Mouse (Mus musculus): Measurements from ENCODE around the gene Taf1c. TPM values are rescaled to one million over a fixed set of nuclear protein-coding genes. Genes with fewer than 3 reads are reported as not detected.
A peak's percentile ranks its signal among the peaks of the same experiment; 100 is the strongest.

Gene Taf1c
- polyA plus RNA-seq, 1 experiment, result 6.3 TPM

GRCm38 (mm10) chr8:119617586-119617985 lies 12.6 kb upstream of the Taf1c start:
- no peak for TF ChIP-seq POLR2A (IDR thresholded peaks at IDR 0.05; ENCODE audit: control insufficient read depth, low read depth, low read length)
- no peak for TF ChIP-seq CTCF (IDR thresholded peaks at IDR 0.05; ENCODE audit: control insufficient read depth, insufficient read depth, insufficient replicate concordance, low read depth, low read length)
- no peaks in the 10 kb centered on the region for H3K27me3 ChIP-seq (ENCODE audit: control insufficient read depth, insufficient read depth, low read length)
- no peak overlapping the region for H3K27ac ChIP-seq (ENCODE audit: control insufficient read depth, insufficient read depth, low read depth, low read length)
- no peaks in the 10 kb centered on the region for H3K36me3 ChIP-seq (ENCODE audit: control insufficient read depth, insufficient read depth, low read length)
- no peak overlapping the region for H3K4me3 ChIP-seq (ENCODE audit: control insufficient read depth, low read depth, low read length)
- H3K4me1 ChIP-seq (ENCODE audit: control insufficient read depth, insufficient read depth, low read length), result peaks cover 7% of the 10 kb centered on the region

- Histone ChIP-seq H3K27me3 (ENCODE audit: control insufficient read depth, insufficient read depth, low read length) (no peaks in the 10 kb centered on the region), H3K4me3 (ENCODE audit: control insufficient read depth, low read depth, low read length) (no peak overlapping the region), H3K4me1 (ENCODE audit: control insufficient read depth, insufficient read depth, low read length) (peaks cover 7% of the 10 kb centered on the region), H3K27ac (ENCODE audit: control insufficient read depth, insufficient read depth, low read depth, low read length) (no peak overlapping the region), H3K36me3 (ENCODE audit: control insufficient read depth, insufficient read depth, low read length) (no peaks in the 10 kb centered on the region)
- TF ChIP-seq POLR2A (IDR thresholded peaks at IDR 0.05; ENCODE audit: control insufficient read depth, low read depth, low read length), result no peak
- no peak for TF ChIP-seq CTCF (IDR thresholded peaks at IDR 0.05; ENCODE audit: control insufficient read depth, insufficient read depth, insufficient replicate concordance, low read depth, low read length)
Observed at GRCm38 (mm10) chr8:119616811-119617210, 11.8 kb upstream of the Taf1c start.

DNA sequence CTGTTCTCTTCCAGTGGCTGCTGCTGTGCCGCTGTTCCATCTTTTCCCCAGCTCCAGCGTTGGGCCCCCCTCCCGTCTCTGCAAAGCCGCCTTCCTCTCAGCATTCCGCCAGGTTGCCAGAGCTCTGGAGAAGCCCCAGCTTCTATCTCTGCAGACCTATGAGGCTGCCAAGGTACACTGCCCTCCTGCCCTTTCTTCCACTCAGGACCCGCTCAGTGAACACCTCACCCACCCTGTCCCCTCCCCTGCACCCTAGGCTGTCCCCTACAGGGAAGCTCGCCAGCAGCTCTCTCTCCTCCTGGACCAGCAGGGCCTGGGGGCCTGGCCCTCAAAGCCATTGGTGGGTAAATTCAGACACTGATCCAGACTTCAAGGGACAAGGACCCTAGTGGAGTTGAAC lies 11.3 kb upstream of the Taf1c start:
- no peak overlapping the region for H3K4me3 ChIP-seq (ENCODE audit: control insufficient read depth, low read depth, low read length)
- no peak overlapping the region for H3K27ac ChIP-seq (ENCODE audit: control insufficient read depth, insufficient read depth, low read depth, low read length)

GRCm38 (mm10) chr8:119615096-119615495 lies 10.1 kb upstream of the Taf1c start:
- Histone ChIP-seq H3K4me1 (ENCODE audit: control insufficient read depth, insufficient read depth, low read length) (peaks cover 7% of the 10 kb centered on the region), H3K36me3 (ENCODE audit: control insufficient read depth, insufficient read depth, low read length) (no peaks in the 10 kb centered on the region), H3K4me3 (ENCODE audit: control insufficient read depth, low read depth, low read length) (no peak overlapping the region), H3K27me3 (ENCODE audit: control insufficient read depth, insufficient read depth, low read length) (no peaks in the 10 kb centered on the region), H3K27ac (ENCODE audit: control insufficient read depth, insufficient read depth, low read depth, low read length) (no peak overlapping the region)
- TF ChIP-seq POLR2A (IDR thresholded peaks at IDR 0.05; ENCODE audit: control insufficient read depth, low read depth, low read length) (no peak), CTCF (IDR thresholded peaks at IDR 0.05; ENCODE audit: control insufficient read depth, insufficient read depth, insufficient replicate concordance, low read depth, low read length) (no peak)

More for the DNA sequence above, 11.3 kb upstream of the Taf1c start:
- TF ChIP-seq CTCF (IDR thresholded peaks at IDR 0.05; ENCODE audit: control insufficient read depth, insufficient read depth, insufficient replicate concordance, low read depth, low read length) (no peak), POLR2A (IDR thresholded peaks at IDR 0.05; ENCODE audit: control insufficient read depth, low read depth, low read length) (no peak)
- no peaks in the 10 kb centered on the region for H3K36me3 ChIP-seq (ENCODE audit: control insufficient read depth, insufficient read depth, low read length)
- H3K4me1 ChIP-seq (ENCODE audit: control insufficient read depth, insufficient read depth, low read length), result peaks cover 7% of the 10 kb centered on the region
- H3K27me3 ChIP-seq (ENCODE audit: control insufficient read depth, insufficient read depth, low read length), result no peaks in the 10 kb centered on the region

GRCm38 (mm10) chr8:119612471-119612870 lies 7.4 kb upstream of the Taf1c start, which contains the start of gene Adad2:
Gene Adad2, plus strand, starts transcription at chr8:119612747.
- TF ChIP-seq POLR2A (IDR thresholded peaks at IDR 0.05; ENCODE audit: control insufficient read depth, low read depth, low read length) (peak; percentile 53; the same call in 1 of the 2 replicates), CTCF (IDR thresholded peaks at IDR 0.05; ENCODE audit: control insufficient read depth, insufficient read depth, insufficient replicate concordance, low read depth, low read length) (no peak)
- Histone ChIP-seq H3K4me1 (ENCODE audit: control insufficient read depth, insufficient read depth, low read length) (peaks cover 7% of the 10 kb centered on the region), H3K27me3 (ENCODE audit: control insufficient read depth, insufficient read depth, low read length) (no peaks in the 10 kb centered on the region), H3K4me3 (ENCODE audit: control insufficient read depth, low read depth, low read length) (peak within 1 kb of the TSS; percentile 85), H3K36me3 (ENCODE audit: control insufficient read depth, insufficient read depth, low read length) (no peaks in the 10 kb centered on the region), H3K27ac (ENCODE audit: control insufficient read depth, insufficient read depth, low read depth, low read length) (peak within 1 kb of the TSS; percentile 88)

GRCm38 (mm10) chr8:119606224-119606623 lies 1.2 kb upstream of the Taf1c start:
- no peak overlapping the region for H3K4me3 ChIP-seq (ENCODE audit: control insufficient read depth, low read depth, low read length)
- TF ChIP-seq CTCF (IDR thresholded peaks at IDR 0.05; ENCODE audit: control insufficient read depth, insufficient read depth, insufficient replicate concordance, low read depth, low read length) (no peak), POLR2A (IDR thresholded peaks at IDR 0.05; ENCODE audit: control insufficient read depth, low read depth, low read length) (no peak)
- peaks cover 11% of the 10 kb centered on the region for H3K4me1 ChIP-seq (ENCODE audit: control insufficient read depth, insufficient read depth, low read length)
- H3K27me3 ChIP-seq (ENCODE audit: control insufficient read depth, insufficient read depth, low read length), result no peaks in the 10 kb centered on the region
- no peaks in the 10 kb centered on the region for H3K36me3 ChIP-seq (ENCODE audit: control insufficient read depth, insufficient read depth, low read length)
- no peak overlapping the region for H3K27ac ChIP-seq (ENCODE audit: control insufficient read depth, insufficient read depth, low read depth, low read length)

GRCm38 (mm10) chr8:119604398-119604803 lies 621 bp downstream of the Taf1c start:
- TF ChIP-seq POLR2A (IDR thresholded peaks at IDR 0.05; ENCODE audit: control insufficient read depth, low read depth, low read length) (no peak; the same call in 1 of the 2 replicates), CTCF (IDR thresholded peaks at IDR 0.05; ENCODE audit: control insufficient read depth, insufficient read depth, insufficient replicate concordance, low read depth, low read length) (no peak)
- Histone ChIP-seq H3K27ac (ENCODE audit: control insufficient read depth, insufficient read depth, low read depth, low read length) (peak overlapping the region; percentile 87), H3K36me3 (ENCODE audit: control insufficient read depth, insufficient read depth, low read length) (no peaks in the 10 kb centered on the region), H3K4me3 (ENCODE audit: control insufficient read depth, low read depth, low read length) (peak overlapping the region; percentile 96), H3K27me3 (ENCODE audit: control insufficient read depth, insufficient read depth, low read length) (no peaks in the 10 kb centered on the region), H3K4me1 (ENCODE audit: control insufficient read depth, insufficient read depth, low read length) (peaks cover 11% of the 10 kb centered on the region)
